Mouse (Mus musculus) heart, postnatal 10 days (tissue): ENCODE data around the gene Mast4. TPM values are rescaled to one million over a fixed set of nuclear protein-coding genes. Genes with fewer than 3 reads are reported as not detected.

Experiments
- DNase-seq, 2 experiments: peaks; one replicate each; pipeline ENCODE4 v3.0.0; 2021
- intact Hi-C: fragments of 180-260 bp; cut with DNase I; formaldehyde crosslinking; loops from one replicate; pipeline ENCODE4 v1.15.1; 2025
- total RNA-seq, 2 experiments: library from RNA; stranded (reverse); gene quantifications; 2 replicates each; pipeline ENCODE4 v1.2.3; 2021

Mast4 gene
- total RNA-seq, 2 experiments from 2014 or later: 62.8 to 65.1 TPM

GRCm38 (mm10) chr13:103319317-103319716, 15.0 kb downstream of the Mast4 start:
- DNase-seq: no peak
- intact Hi-C loops: loop anchor here (5.0 kb wide), 1 partner anchor 147 kb away; no protein-coding TSS in a partner anchor

- intact Hi-C loops: loop anchor here (5.0 kb wide), 1 partner anchor 145 kb away; no protein-coding TSS in a partner anchor
- DNase-seq: no peak
Observed at GRCm38 (mm10) chr13:103316777-103317367, 17.4 kb downstream of the Mast4 start.

GRCm38 (mm10) chr13:103315113-103315708, 19.1 kb downstream of the Mast4 start:
- intact Hi-C loops: loop anchor here (5.0 kb wide), 1 partner anchor 143 kb away; no protein-coding TSS in a partner anchor
- no peak for DNase-seq

- intact Hi-C loops: no loop called here
- DNase-seq: no peak
Observed at GRCm38 (mm10) chr13:103308296-103308695, 26.0 kb downstream of the Mast4 start.

- intact Hi-C loops: no loop called here
- DNase-seq: no peak
Observed at GRCm38 (mm10) chr13:103303826-103304225, 30.5 kb downstream of the Mast4 start.

- intact Hi-C loops: no loop called here
- no peak for DNase-seq
Observed at GRCm38 (mm10) chr13:103302508-103302907, 31.8 kb downstream of the Mast4 start.

- intact Hi-C loops: no loop called here
- no peak for DNase-seq
Observed at GRCm38 (mm10) chr13:103302077-103302476, 32.2 kb downstream of the Mast4 start.

- intact Hi-C loops: no loop called here
Observed at GRCm38 (mm10) chr13:103294424-103294823, 39.9 kb downstream of the Mast4 start.

GRCm38 (mm10) chr13:103293121-103293520, 41.2 kb downstream of the Mast4 start:
- intact Hi-C loops: no loop called here

More at GRCm38 (mm10) chr13:103294424-103294823, 39.9 kb downstream of the Mast4 start:
- DNase-seq: no peak

GRCm38 (mm10) chr13:103291098-103291497, 43.2 kb downstream of the Mast4 start:
- intact Hi-C loops: no loop called here
- no peak for DNase-seq

More at GRCm38 (mm10) chr13:103293121-103293520, 41.2 kb downstream of the Mast4 start:
- DNase-seq: peak in 1 of 2 experiments; percentile 16

- DNase-seq: peak in 1 of 2 experiments; percentile 18
- intact Hi-C loops: no loop called here
Observed at GRCm38 (mm10) chr13:103285821-103286220, 48.5 kb downstream of the Mast4 start.

GRCm38 (mm10) chr13:103285036-103285435, 49.3 kb downstream of the Mast4 start:
- intact Hi-C loops: no loop called here
- no peak for DNase-seq

GRCm38 (mm10) chr13:103270856-103271391, 63.4 kb downstream of the Mast4 start:
- no peak for DNase-seq
- intact Hi-C loops: no loop called here

GRCm38 (mm10) chr13:103262707-103263106, 71.6 kb downstream of the Mast4 start:
- no peak for DNase-seq
- intact Hi-C loops: no loop called here

- intact Hi-C loops: no loop called here
- DNase-seq: no peak
Observed at GRCm38 (mm10) chr13:103262061-103262460, 72.2 kb downstream of the Mast4 start.

- peak; percentile 16 to 33 for DNase-seq
- intact Hi-C loops: no loop called here
Observed at GRCm38 (mm10) chr13:103260414-103260813, 73.9 kb downstream of the Mast4 start.

- peak in 1 of 2 experiments; percentile 30 for DNase-seq
- intact Hi-C loops: loop anchor here (2.0 kb wide), 1 partner anchor 35 kb away; no protein-coding TSS in a partner anchor
Observed at GRCm38 (mm10) chr13:103258106-103258505, 76.2 kb downstream of the Mast4 start.

- no peak for DNase-seq
- intact Hi-C loops: no loop called here
Observed at GRCm38 (mm10) chr13:103254861-103255260, 79.4 kb downstream of the Mast4 start.

- DNase-seq: no peak
- intact Hi-C loops: no loop called here
Observed at GRCm38 (mm10) chr13:103253077-103253476, 81.2 kb downstream of the Mast4 start.

GRCm38 (mm10) chr13:103248102-103249054, 85.9 kb downstream of the Mast4 start:
- no peak for DNase-seq
- intact Hi-C loops: no loop called here
